Mouse (Mus musculus) kidney, adult 8-10 months (tissue): Measurements from ENCODE around the gene Ankrd44.
A peak's percentile ranks its signal among the peaks of the same experiment; 100 is the strongest.

ENCODE experiments used
- DNase-seq, 2 experiments: peaks; one replicate each; pipeline ENCODE4 v3.0.0; 2022

The Ankrd44 gene

GRCm38 (mm10) chr1:54808401-54809097, 117.6 kb downstream of the Ankrd44 start:
- no peak for DNase-seq

GRCm38 (mm10) chr1:54807832-54808231, 118.4 kb downstream of the Ankrd44 start:
- no peak for DNase-seq

- DNase-seq = no peak
Observed at GRCm38 (mm10) chr1:54806116-54806850, 119.9 kb downstream of the Ankrd44 start.

GRCm38 (mm10) chr1:54804406-54804805, 121.8 kb downstream of the Ankrd44 start:
- no peak for DNase-seq

GRCm38 (mm10) chr1:54802703-54803102, 123.5 kb downstream of the Ankrd44 start:
- no peak for DNase-seq

- DNase-seq = no peak
Observed at GRCm38 (mm10) chr1:54801256-54801655, 124.9 kb downstream of the Ankrd44 start.

- DNase-seq = no peak
Observed at GRCm38 (mm10) chr1:54799421-54799820, 126.8 kb downstream of the Ankrd44 start.

- DNase-seq = no peak
Observed at GRCm38 (mm10) chr1:54798415-54798814, 127.8 kb downstream of the Ankrd44 start.

GRCm38 (mm10) chr1:54794709-54795108, 131.5 kb downstream of the Ankrd44 start:
- no peak for DNase-seq

- no peak for DNase-seq
Observed at GRCm38 (mm10) chr1:54791406-54791805, 134.8 kb downstream of the Ankrd44 start.

GRCm38 (mm10) chr1:54789327-54789960, 136.7 kb downstream of the Ankrd44 start:
- DNase-seq = no peak

- no peak for DNase-seq
Observed at GRCm38 (mm10) chr1:54788337-54788736, 137.8 kb downstream of the Ankrd44 start.

GRCm38 (mm10) chr1:54778151-54778550, 148.0 kb downstream of the Ankrd44 start:
- no peak for DNase-seq

GRCm38 (mm10) chr1:54777104-54777503, 149.1 kb downstream of the Ankrd44 start:
- no peak for DNase-seq

GRCm38 (mm10) chr1:54776116-54776515, 150.1 kb downstream of the Ankrd44 start:
- no peak for DNase-seq

GRCm38 (mm10) chr1:54772843-54773242, 153.3 kb downstream of the Ankrd44 start:
- DNase-seq = no peak

- DNase-seq = no peak
Observed at GRCm38 (mm10) chr1:54771471-54771870, 154.7 kb downstream of the Ankrd44 start.

- DNase-seq = peak; percentile 22 to 35
Observed at GRCm38 (mm10) chr1:54767221-54767620, 159.0 kb downstream of the Ankrd44 start.

GRCm38 (mm10) chr1:54765632-54766238, 160.5 kb downstream of the Ankrd44 start:
- DNase-seq = no peak

GRCm38 (mm10) chr1:54762216-54762807, 163.9 kb downstream of the Ankrd44 start:
- DNase-seq = no peak

GRCm38 (mm10) chr1:54759841-54760240, 166.3 kb downstream of the Ankrd44 start:
- no peak for DNase-seq

- DNase-seq = no peak
Observed at GRCm38 (mm10) chr1:54757291-54757690, 168.9 kb downstream of the Ankrd44 start.
